Mouse (Mus musculus): Measurements from ENCODE around the gene Srrm1.

DNA sequence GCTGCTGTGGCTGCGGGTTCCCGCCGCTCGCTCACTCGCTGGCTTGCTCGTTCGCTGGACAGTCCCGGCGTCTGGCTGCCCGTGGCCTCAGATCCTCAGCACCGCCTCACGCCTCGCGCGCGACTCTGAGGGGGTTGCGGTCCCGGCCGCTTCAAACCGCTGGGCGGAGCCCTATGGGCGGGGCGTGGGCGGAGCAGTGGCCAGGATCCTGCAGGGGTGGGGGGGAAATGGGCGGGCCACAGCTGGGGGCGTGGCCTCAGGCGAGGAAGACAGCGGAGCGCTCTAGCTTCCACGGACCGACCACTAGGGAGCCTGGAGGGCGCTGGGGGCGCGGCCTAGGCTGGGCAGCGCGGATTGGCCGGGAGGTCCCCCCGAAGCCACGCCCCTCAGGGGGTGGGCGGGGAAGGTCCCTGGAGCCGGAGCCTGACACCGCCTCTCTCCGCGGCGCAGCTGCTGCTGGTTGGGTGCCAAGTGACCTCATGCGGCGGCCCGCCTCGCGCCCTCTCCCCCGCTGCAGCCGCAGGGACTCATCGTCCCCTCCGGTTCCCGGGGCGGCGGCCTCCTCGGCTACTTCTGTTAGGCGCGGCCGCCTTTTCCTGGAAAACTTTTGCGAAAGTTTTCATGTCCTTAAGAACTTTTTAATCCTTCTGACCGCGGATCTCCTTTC is 80.3 kb downstream of the Srrm1 start, which contains the start of gene Clic4:
- TF ChIP-seq EP300 (optimal IDR thresholded peaks at IDR 0.05) (peak; percentile 69), CTCF (IDR thresholded peaks at IDR 0.05; ENCODE audit: low read depth) (peak; percentile 62)

Measured in stomach, postnatal 0 days (tissue).